Mouse (Mus musculus): ENCODE data around the gene B4galt3.
"Not testable (repeated sequence)": the region's sequence is repeated elsewhere in the genome, so short reads cannot be mapped to it uniquely, and the experiment has no call there.

The B4galt3 gene

DNA sequence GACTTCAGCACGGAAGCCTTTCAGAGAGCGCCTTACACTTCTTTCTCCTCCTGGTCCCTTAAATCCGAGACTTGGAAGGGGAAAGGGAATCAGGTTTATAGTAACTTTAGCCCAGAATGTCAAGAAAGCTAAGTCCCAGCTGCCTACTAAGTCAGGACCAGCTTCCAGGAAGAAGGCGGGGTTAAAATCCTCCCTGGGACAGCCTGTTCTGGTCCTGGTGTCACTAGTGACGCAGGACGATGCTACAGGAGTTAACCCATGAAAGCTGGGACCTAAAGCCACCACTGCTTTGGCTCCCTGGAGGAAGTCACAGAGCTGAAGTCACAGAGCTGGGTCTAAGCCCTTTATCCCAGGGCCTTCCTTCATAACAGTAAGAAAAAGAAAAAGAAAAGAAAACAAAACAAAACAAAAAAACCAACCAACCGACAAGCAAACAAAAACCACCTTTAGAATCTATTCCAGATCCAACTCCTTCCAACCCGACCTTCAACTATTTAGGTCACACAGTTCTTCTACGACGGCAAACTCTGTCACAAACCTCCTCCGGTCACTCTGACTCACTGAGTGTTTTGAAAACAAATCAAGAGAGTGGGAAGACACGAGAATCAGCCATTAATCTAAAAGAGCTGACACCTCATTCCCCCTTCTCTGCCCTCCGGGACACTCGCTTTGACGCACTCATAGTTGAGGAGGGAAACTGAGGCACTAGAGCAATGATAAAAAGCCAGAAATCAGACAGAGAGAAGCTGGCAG lies 30.0 kb upstream of the B4galt3 start:
- in situ Hi-C loops (cut with MboI, MseI), result no loop called here

DNA sequence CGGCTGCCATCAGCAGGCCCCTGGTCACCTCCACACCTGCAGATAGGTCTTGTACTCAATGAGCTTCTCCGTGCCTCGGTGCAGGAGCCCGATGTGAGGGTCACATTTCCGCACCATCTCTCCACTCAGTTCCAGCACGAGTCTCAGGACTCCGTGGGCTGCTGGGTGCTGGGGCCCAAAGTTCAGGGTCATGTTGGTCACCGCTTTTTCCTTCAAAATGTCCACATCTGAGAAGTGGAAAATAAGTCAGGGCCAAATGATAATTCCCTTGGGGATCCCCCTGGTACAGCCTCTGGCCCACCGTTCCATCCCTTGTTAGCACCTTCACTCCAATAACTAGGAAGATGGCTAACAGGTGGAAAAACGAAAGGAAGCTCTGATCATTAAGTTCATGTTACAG lies 29.2 kb upstream of the B4galt3 start:
- in situ Hi-C loops (cut with MboI, MseI), result no loop called here

- in situ Hi-C loops (cut with MboI, MseI), result not testable (repeated sequence)
These were observed 28.2 kb upstream of the B4galt3 start for GRCm38 (mm10) chr1:171241952-171242351.

GRCm38 (mm10) chr1:171245353-171245752 lies 24.8 kb upstream of the B4galt3 start:
- in situ Hi-C loops (cut with MboI, MseI), result no loop called here

DNA sequence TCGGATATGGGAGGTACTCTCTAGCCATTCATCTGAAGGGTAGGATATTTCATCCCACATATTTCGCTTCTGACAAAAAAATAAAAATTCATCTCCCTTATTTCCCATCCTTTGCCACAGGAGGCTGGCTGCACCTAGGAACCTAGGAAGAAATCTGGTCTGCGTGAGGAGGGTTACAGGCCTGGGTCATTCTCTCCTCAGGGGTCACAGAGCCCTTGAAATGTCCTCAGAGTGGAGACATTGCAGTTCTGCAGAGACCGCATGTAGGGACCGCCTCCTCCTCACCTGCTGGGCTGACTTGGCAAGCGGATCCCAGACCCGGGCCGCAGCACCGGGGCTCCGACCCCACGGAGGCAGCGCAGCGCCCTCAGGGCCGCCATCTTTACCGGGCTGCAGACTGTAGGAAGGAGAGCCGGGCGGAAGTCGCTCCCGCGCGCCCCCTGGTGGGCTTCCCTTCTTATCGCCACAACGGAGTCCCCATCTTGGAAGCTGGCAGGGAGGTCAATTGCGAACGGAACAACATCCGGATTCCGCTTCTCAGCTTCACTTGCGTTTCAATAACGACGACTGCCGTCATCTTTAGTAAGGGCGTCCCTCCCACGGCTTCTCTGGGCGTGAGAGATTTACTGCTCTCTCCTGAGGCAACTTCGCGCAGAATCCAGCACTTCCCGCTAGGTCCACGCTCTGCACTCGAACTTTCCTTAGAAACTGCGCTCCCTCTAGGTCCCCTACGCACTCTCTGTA lies 23.2 kb upstream of the B4galt3 start:
- in situ Hi-C loops (cut with MboI, MseI), result no loop called here

- in situ Hi-C loops (cut with MboI, MseI), result no loop called here
These were observed 22.7 kb upstream of the B4galt3 start for GRCm38 (mm10) chr1:171247453-171247841.

DNA sequence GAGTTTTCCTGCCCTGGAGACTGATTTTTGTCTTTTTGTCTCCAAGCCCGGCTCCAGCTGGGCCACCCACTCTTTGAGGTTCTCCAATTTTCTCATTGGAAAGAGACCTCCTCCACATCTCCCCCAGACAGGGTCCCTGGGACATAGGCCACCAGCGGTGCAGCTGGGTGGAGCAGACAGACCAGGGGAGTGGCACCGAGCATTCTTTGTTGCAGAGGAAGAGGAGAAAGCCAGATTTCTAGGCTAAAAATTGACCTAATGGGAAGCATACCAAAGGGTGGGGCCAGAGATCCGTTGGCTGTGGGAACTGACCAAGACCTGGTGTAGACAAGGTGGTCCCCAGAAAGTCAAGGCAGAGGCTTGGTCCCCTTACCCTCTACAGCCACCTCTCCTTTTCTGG lies 22.2 kb upstream of the B4galt3 start:
- in situ Hi-C loops (cut with MboI, MseI), result no loop called here

DNA sequence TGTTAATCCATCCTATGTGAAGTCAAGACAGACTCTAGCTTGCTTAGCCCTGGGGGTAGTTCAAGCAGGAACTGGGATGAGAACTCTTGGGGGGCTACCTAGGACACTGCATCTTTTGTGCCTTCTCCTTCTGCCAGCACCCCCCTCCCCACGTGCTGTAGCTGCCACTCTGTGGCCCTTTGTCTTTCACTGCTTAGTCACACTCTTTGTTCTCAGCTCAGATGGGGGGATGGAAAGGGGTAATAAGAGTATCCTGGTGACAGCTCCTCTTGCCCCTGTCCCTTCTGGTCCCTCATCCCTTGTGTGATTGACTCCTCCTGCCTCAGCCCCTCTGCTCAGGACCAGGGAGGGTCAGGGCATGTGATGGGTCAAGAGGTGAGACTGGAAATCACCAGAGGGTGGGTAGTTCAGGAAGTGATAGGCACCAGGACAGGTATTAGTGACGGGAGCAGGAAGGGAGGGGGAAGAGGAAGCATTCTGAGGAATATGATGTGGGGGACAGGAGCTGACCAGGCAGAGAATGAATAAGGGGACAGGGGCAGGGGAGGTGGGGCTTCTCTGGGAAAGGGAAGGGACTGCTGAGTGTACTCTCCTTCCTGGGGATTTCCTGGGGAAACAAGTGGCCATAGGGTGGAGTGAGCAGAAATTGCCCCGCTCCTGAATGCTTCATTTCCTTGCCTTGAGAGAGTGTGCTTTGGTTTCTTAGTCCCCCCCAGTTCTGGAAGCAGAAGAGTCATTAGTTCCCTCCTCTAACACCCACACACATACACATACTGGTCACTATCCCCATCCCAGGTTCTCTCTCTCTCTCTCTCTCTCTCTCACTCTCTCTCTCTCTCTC lies 21.5 kb upstream of the B4galt3 start:
- in situ Hi-C loops (cut with MboI, MseI), result no loop called here

DNA sequence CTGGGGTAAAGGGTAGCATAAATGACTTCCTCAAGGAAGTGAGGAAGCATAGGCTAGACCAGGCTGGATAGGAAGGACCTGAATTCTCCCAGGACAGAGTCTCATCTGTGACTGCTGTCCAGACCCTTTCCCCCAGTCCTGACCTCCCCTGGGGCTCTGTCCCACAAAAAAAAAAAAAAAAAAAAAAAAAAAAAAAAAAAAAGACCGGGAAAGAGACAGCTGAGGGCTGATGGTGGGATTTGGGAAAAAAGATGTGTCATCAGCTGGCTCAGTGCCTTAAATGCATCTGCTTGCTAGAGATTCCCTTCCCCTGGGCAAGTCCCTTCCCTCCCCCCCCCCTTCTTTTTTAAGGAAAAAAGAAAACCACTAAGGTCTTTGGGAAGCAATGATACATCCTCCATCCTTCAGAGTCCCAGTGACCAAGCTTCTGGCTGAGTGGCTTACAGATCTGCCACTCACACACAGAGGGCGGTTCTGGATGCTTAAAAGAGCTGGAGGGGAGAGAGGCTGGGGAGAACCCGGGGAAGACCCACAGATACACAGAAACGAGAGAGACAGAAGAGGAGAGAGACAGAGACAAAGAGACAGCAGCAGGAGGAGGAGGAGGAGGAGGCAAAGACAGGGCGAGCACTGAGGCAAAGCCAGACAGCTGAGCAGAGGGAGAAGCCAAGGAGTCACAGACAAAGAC lies 20.1 kb upstream of the B4galt3 start, which contains the start of gene Adamts4:
TSS of gene Adamts4 (plus strand) at position 509 of the 688 bp plus-strand sequence.
- in situ Hi-C loops (cut with MboI, MseI), result no loop called here

DNA sequence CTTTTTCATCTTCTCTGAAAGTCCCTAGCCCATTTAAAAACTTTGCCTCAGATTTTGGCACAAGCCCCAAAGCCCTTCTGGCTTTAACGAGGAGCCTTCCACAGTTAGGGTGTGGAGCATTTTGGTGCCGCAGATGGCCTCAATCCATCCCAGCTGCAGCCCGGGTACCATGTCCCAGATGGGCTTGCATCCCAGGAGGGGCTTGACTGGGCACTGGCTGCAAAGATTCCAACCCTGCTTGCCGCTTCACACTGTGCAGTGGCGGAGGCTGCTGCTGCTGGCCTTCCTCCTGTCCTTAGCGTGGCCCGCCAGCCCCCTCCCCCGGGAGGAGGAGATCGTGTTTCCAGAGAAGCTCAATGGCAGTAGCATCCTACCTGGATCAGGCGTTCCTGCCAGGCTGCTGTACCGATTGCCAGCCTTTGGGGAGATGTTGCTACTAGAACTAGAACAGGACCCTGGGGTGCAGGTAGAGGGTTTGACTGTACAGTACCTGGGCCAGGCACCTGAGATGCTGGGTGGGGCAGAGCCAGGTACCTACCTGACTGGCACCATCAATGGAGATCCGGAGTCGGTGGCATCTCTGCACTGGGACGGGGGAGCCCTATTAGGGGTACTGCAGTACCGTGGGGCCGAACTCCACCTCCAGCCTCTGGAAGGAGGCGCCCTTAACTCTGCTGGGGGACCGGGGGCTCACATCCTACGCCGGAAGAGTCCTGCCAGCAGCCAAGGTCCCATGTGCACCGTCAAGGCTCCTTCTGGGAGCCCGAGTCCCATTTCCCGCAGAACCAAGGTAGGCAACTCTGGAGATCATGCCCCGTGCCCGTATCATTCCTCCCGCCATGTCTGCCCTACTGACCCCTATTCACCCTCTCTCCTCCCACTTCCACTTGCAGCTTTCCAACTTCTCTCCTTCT lies 19.2 kb upstream of the B4galt3 start, which contains the start of gene Ndufs2:
TSS of gene Ndufs2 (minus strand) at position 709 of the 914 bp plus-strand sequence.
- in situ Hi-C loops (cut with MboI, MseI), result no loop called here

DNA sequence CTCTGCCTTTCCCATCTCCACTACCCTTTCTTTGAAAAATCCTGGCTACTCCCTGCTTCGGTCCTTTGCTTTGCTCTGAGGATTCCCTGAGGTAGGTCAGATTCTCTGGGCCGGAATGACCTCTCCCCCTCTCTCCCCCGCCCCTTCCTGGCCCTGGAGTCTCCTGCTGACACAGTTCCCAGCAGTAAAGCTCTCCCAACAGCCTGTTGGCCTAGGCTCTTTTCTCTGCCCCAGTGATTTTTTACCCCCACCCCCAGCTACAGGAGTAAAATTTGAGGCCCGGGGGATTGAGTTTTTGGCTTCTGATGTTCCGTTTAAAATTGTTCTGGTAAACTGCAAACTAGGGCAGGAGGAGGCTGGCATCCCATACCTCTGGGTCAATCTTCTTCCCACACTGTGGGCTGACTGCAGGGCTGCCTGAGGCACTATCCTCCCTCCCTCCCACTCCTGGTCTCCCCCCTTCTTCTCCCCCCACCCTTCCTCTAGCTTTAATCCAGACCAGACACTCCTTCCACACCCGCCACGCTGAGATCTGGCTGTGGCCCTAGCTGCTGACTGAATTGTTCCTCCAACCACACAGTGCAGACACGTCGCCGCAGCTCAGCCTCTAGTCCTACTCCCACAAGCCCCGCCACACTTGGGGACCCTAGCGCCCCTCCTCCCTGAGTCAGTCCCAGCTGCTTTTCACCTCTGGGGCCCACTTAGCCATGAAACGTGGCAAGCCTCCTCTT lies 18.4 kb upstream of the B4galt3 start:
- in situ Hi-C loops (cut with MboI, MseI), result no loop called here

- in situ Hi-C loops (cut with MboI, MseI), result no loop called here
These were observed 17.7 kb upstream of the B4galt3 start for GRCm38 (mm10) chr1:171252415-171252814.

DNA sequence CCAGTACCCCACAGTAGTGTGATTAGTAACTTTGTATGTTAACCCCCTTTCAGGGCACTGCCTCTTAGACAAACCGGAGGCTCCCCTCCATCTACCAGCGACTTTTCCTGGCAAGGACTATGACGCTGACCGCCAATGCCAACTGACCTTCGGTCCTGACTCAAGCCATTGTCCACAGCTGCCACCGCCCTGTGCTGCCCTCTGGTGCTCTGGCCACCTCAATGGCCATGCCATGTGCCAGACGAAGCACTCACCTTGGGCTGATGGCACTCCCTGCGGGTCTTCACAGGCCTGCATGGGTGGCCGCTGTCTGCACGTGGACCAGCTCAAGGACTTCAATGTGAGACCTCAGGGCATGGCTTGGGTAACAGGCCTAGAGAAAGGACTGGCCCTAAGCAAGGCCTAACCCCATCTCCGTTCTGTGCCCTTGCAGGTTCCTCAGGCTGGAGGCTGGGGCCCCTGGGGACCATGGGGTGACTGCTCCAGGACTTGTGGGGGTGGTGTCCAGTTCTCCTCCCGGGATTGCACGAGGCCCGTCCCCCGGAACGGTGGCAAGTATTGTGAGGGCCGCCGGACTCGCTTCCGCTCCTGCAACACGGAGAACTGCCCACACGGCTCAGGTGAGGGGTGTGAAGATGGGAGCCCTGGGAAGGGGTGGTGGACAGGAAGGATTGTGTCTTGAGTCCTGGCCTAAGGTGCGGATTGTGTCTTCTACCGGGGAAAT lies 13.9 kb upstream of the B4galt3 start:
- in situ Hi-C loops (cut with MboI, MseI), result no loop called here

- in situ Hi-C loops (cut with MboI, MseI), result no loop called here
These were observed 13.1 kb upstream of the B4galt3 start for GRCm38 (mm10) chr1:171256937-171257548.

DNA sequence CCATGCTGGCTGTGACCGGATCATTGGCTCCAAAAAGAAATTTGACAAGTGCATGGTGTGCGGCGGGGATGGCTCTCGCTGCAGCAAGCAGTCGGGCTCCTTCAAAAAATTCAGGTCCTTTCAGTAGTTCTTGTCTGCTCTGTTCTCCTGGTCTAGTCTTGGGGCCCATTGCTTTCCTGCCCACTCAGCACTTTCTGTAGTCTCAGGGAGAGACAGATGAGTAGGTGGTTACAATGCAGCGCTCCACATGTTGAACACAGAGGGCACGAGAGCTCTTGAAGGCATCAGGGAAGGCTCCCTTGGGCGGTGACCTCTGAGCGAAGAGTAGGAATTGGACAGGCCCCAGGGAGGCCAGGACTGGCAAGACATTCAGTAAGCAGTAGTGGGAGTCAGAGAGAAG lies 12.3 kb upstream of the B4galt3 start:
- in situ Hi-C loops (cut with MboI, MseI), result no loop called here

DNA sequence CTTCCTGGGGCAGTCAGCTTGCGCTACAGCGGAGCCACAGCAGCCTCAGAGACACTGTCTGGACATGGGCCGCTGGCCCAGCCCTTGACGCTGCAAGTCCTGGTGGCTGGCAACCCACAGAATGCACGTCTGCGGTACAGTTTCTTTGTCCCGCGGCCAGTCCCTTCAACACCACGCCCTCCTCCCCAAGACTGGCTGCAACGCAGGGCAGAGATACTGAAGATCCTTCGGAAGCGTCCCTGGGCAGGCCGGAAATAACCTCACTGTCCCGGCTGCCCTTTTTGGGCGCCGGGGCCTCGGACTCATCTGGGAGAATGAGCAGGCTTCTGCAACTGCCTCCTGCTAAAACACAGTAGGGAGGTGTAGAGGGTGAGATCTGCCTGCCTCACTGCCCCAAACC lies 11.2 kb upstream of the B4galt3 start:
- in situ Hi-C loops (cut with MboI, MseI), result no loop called here

- in situ Hi-C loops (cut with MboI, MseI), result loop anchor here (10.0 kb wide), 1 partner anchor 146 kb away; the partner anchor contains the start of gene Cfap126
These were observed 9.8 kb upstream of the B4galt3 start for GRCm38 (mm10) chr1:171260316-171260715.

DNA sequence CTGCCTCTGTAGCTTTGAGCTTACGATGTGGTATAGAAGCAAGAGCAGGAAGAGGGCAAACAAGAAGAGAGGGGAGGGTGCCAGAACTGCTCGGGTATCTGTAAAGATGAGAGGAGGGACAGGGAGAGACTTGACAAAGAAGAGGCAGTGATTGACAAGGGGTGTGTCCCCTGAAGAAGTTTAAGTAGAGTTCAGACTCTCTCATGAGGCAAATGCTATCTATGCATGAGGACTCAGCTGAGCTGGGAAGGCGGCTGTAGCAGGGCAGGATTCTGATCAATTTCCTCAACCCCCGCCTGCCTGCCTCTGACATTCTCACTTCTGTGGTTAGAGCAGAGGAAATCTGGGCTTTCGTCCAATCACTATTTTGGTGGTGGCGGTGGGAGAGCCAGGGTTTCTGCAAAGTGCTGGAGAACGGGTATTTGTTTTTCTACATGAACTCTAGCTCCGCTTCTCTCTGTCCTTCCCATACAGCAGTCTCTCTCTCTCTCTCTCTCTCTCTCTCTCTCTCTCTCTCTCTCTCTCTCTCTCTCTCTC lies 7.5 kb upstream of the B4galt3 start:
- in situ Hi-C loops (cut with MboI, MseI), result loop anchor here (10.0 kb wide), 1 partner anchor 148 kb away; the partner anchor contains the start of gene Cfap126
